Mouse (Mus musculus) heart, embryonic 15.5 days (tissue): ENCODE measurements at regions not wholly inside any gene's neighbourhood (a gene's known extent, or its start where the extent isn't known, plus 50 kb on each side); places are given as distances from the start of the nearest gene placed in this dataset.

Source experiments
- ATAC-seq: fragments of 200-750 bp; cut with Nextera tagmentation; replicated peaks from 2 replicates; pipeline ENCODE4 v1.8.0; 2017; ENCODE audit warnings: low read depth, moderate TSS enrichment; ENCODE audit not compliant: insufficient number of reproducible peaks, insufficient read depth, low FRiP score
- H3K27ac ChIP-seq: fragments of 300-500 bp; sonication (generic); 2 replicates; pipeline ENCODE4 v1.5.1; 2015; ENCODE audit warnings: mild to moderate bottlenecking, inconsistent platforms
- H3K27me3 ChIP-seq: fragments of 300-500 bp; sonication (generic); 2 replicates; pipeline ENCODE4 v1.6.1; 2015; ENCODE audit warnings: inconsistent platforms
- H3K36me3 ChIP-seq: fragments of 300-500 bp; sonication (generic); 2 replicates; pipeline ENCODE4 v1.6.1; 2015; ENCODE audit warnings: mild to moderate bottlenecking, inconsistent platforms
- H3K4me1 ChIP-seq: fragments of 300-500 bp; sonication (generic); replicated peaks from 2 replicates; pipeline ENCODE4 v1.6.1; 2015; ENCODE audit warnings: inconsistent platforms
- H3K4me2 ChIP-seq: fragments of 300-500 bp; sonication (generic); 2 replicates; pipeline ENCODE4 v1.6.1; 2015; ENCODE audit warnings: inconsistent platforms, mild to moderate bottlenecking, moderate library complexity
- H3K4me3 ChIP-seq: fragments of 300-500 bp; sonication (generic); 2 replicates; pipeline ENCODE4 v1.5.1; 2015; ENCODE audit warnings: mild to moderate bottlenecking, inconsistent platforms
- H3K9ac ChIP-seq: fragments of 300-500 bp; sonication (generic); 2 replicates; pipeline ENCODE4 v1.6.1; 2015; ENCODE audit warnings: mild to moderate bottlenecking, inconsistent platforms
- H3K9me3 ChIP-seq: fragments of 300-500 bp; sonication (generic); replicated peaks from 2 replicates; pipeline ENCODE4 v1.6.1; 2016; ENCODE audit warnings: inconsistent platforms
- WGBS: fragments of 180-500 bp; shearing (Covaris S2); methylation state at CpG from one replicate; pipeline ENCODE4 v1.1.7; 2015; ENCODE audit warnings: mixed read lengths; 5-methylcytosine and 5-hydroxymethylcytosine counted together

DNA sequence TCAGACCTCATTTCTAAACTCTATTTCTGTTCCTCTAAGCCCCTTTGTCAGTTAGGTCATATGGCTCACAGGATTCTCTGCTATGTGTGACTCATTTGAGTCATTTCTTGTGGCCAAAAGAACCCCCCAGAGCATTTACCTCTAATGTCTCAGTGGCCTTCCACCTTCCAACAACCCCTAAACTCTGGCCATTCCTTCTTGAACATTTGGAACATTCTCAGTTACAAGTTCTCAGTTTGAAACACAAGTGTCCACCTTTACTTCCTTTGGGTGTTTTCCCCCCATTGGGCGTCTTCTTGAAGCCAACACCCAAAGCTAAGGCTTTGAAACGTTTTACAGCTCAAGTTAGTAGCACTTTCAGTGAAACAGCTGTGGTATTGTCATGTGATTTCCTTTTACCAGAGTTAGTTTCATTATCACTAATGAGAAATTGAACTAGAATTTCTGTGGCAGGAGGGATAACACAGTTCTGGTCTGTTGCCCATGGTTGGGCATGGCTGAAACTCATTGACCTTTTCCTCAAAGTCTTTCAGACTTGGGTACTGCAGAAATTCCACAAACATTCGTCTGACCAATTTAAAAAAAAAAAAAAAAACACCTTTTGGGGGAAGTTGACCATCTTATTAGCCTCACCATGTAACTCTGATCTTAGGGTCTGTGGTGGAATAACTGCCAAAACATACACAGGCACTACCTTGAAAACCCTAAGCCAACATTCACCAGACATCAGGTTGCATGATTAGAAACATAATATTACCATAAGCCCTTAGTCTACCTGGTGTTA is 201.8 kb downstream of the Nfkbiz start:
- Histone ChIP-seq H3K4me3 (no peak overlapping the region), H3K27ac (no peak overlapping the region), H3K36me3 (no peaks in the 10 kb centered on the region), H3K27me3 (no peaks in the 10 kb centered on the region), H3K4me2 (no peak overlapping the region), H3K9me3 (no peaks in the 10 kb centered on the region), H3K4me1 (no peaks in the 10 kb centered on the region), H3K9ac (no peak overlapping the region)
- no peak for ATAC-seq
- WGBS, result 56% methylated on average over 3 of the region's 3 CpGs

DNA sequence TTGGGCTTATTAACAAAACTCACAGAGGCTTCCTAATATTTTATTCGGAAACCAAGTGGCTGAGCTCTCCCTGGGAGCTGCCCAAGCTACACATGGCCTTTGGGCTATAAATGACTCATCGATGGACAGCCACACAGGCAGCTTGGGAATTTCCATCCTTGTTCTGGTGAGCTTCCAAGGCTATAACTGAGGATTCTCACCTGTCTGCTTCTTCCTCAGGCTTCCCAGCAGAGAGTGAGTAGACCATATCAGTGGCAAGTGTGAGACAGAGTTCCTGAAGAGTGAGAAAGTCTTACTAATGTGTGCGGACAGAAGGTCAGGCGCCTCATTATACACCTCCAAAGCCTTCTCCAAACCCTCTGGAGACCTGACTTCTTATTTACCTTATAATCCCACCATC is 202.5 kb downstream of the Nfkbiz start:
- Histone ChIP-seq H3K4me3 (no peak overlapping the region), H3K9me3 (no peaks in the 10 kb centered on the region), H3K4me1 (no peaks in the 10 kb centered on the region), H3K27me3 (no peaks in the 10 kb centered on the region), H3K9ac (no peak overlapping the region), H3K4me2 (no peak overlapping the region), H3K36me3 (no peaks in the 10 kb centered on the region), H3K27ac (no peak overlapping the region)
- WGBS, result 81% methylated on average over 4 of the region's 4 CpGs
- ATAC-seq, result no peak

GRCm38 (mm10) chr16:55634691-55635090 is 204.0 kb downstream of the Nfkbiz start:
- no peak overlapping the region for H3K4me2 ChIP-seq
- ATAC-seq, result no peak
- WGBS, result 76% methylated on average over 1 of the region's 1 CpGs
- no peaks in the 10 kb centered on the region for H3K9me3 ChIP-seq
- H3K36me3 ChIP-seq, result no peaks in the 10 kb centered on the region
- H3K4me1 ChIP-seq, result no peaks in the 10 kb centered on the region
- no peaks in the 10 kb centered on the region for H3K27me3 ChIP-seq
- H3K4me3 ChIP-seq, result no peak overlapping the region
- H3K9ac ChIP-seq, result no peak overlapping the region
- H3K27ac ChIP-seq, result no peak overlapping the region

- Histone ChIP-seq H3K27me3 (no peaks in the 10 kb centered on the region), H3K27ac (no peak overlapping the region), H3K4me2 (no peak overlapping the region), H3K4me1 (no peaks in the 10 kb centered on the region), H3K36me3 (no peaks in the 10 kb centered on the region), H3K4me3 (no peak overlapping the region), H3K9me3 (no peaks in the 10 kb centered on the region; the same call in 1 of the 2 replicates), H3K9ac (no peak overlapping the region)
- WGBS, result 59% methylated on average over 3 of the region's 3 CpGs
- ATAC-seq, result no peak
Observed at GRCm38 (mm10) chr16:55632220-55632619, 206.5 kb downstream of the Nfkbiz start.

- no peak overlapping the region for H3K9ac ChIP-seq
- no peaks in the 10 kb centered on the region for H3K4me1 ChIP-seq
- no peaks in the 10 kb centered on the region for H3K36me3 ChIP-seq
- no peak overlapping the region for H3K4me3 ChIP-seq
- 69% methylated on average over 2 of the region's 2 CpGs for WGBS
- H3K27ac ChIP-seq, result no peak overlapping the region
- no peaks in the 10 kb centered on the region for H3K27me3 ChIP-seq
- ATAC-seq, result no peak
- no peaks in the 10 kb centered on the region; the same call in 1 of the 2 replicates for H3K9me3 ChIP-seq
- no peak overlapping the region for H3K4me2 ChIP-seq
Observed at GRCm38 (mm10) chr16:55631637-55632036, 207.1 kb downstream of the Nfkbiz start.

GRCm38 (mm10) chr16:55631048-55631447 is 207.7 kb downstream of the Nfkbiz start:
- Histone ChIP-seq H3K4me2 (no peak overlapping the region), H3K27me3 (no peaks in the 10 kb centered on the region), H3K9ac (no peak overlapping the region), H3K27ac (no peak overlapping the region), H3K9me3 (no peaks in the 10 kb centered on the region; the same call in 1 of the 2 replicates), H3K4me1 (no peaks in the 10 kb centered on the region), H3K4me3 (no peak overlapping the region), H3K36me3 (no peaks in the 10 kb centered on the region)
- ATAC-seq, result no peak
- WGBS, result 85% methylated on average over 2 of the region's 2 CpGs

DNA sequence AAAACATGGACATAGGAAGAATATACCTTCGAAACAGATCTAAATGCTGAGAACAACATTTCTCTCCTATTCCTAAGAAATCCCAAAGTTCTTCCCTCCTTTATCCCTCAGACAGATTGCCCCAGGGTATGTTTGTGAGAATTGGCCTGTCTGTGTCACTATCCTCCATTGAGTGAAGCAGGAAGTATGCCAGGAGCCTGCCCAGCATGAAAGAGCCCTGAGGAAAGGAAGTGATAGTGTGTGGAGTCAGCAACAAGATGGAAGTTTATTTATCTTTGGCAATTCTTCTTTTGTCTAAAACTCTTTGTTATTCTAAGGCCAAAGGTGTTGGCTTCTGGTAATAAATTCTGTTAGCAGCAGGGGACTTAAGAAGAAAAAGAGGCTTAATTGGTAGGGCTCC is 211.2 kb downstream of the Nfkbiz start:
- no peaks in the 10 kb centered on the region for H3K4me1 ChIP-seq
- H3K9me3 ChIP-seq, result no peaks in the 10 kb centered on the region; the same call in 1 of the 2 replicates
- ATAC-seq, result no peak
- no peak overlapping the region for H3K4me2 ChIP-seq
- no peak overlapping the region for H3K27ac ChIP-seq
- H3K9ac ChIP-seq, result no peak overlapping the region
- WGBS, result 85% methylated on average over 1 of the region's 1 CpGs
- H3K36me3 ChIP-seq, result no peaks in the 10 kb centered on the region
- H3K27me3 ChIP-seq, result no peaks in the 10 kb centered on the region
- H3K4me3 ChIP-seq, result no peak overlapping the region

- Histone ChIP-seq H3K9ac (no peak overlapping the region), H3K4me3 (no peak overlapping the region), H3K36me3 (no peaks in the 10 kb centered on the region), H3K9me3 (no peaks in the 10 kb centered on the region; the same call in 1 of the 2 replicates), H3K4me2 (no peak overlapping the region), H3K4me1 (no peaks in the 10 kb centered on the region), H3K27me3 (no peaks in the 10 kb centered on the region), H3K27ac (no peak overlapping the region)
- no peak for ATAC-seq
Observed at GRCm38 (mm10) chr16:55623422-55623821, 215.3 kb downstream of the Nfkbiz start.

- no peak overlapping the region for H3K9ac ChIP-seq
- ATAC-seq, result no peak
Observed at GRCm38 (mm10) chr16:55619731-55620130, 219.0 kb downstream of the Nfkbiz start.

DNA sequence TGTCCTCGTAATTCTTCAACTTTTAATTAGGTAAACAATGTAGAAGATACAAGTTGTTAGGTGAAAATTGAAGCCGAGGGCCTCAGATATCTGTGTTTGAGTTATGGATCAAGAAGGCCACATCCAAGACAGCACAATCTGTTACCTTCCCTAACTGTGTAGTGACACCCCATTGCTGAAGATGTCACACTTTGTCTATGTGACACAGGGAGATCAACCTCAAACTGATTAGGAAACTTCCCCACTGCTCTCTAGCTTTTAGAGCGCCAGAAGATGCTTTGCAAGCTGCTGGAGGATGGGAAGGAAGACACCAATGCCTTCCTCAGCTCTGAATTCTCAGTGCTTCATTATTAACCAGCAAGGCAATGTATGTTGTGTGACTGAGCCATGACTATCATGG is 220.7 kb downstream of the Nfkbiz start:
- H3K9me3 ChIP-seq, result no peaks in the 10 kb centered on the region
- no peak overlapping the region for H3K9ac ChIP-seq
- no peaks in the 10 kb centered on the region for H3K36me3 ChIP-seq
- H3K27ac ChIP-seq, result no peak overlapping the region
- WGBS, result 82% methylated on average over 3 of the region's 3 CpGs
- no peak overlapping the region for H3K4me2 ChIP-seq
- H3K4me3 ChIP-seq, result no peak overlapping the region
- no peaks in the 10 kb centered on the region for H3K4me1 ChIP-seq
- H3K27me3 ChIP-seq, result no peaks in the 10 kb centered on the region
- no peak for ATAC-seq

More at GRCm38 (mm10) chr16:55619731-55620130, 219.0 kb downstream of the Nfkbiz start:
- no peaks in the 10 kb centered on the region for H3K36me3 ChIP-seq
- no peaks in the 10 kb centered on the region for H3K27me3 ChIP-seq
- no peak overlapping the region for H3K4me3 ChIP-seq
- no peak overlapping the region for H3K27ac ChIP-seq
- no peaks in the 10 kb centered on the region for H3K9me3 ChIP-seq
- 61% methylated on average over 3 of the region's 3 CpGs for WGBS
- H3K4me1 ChIP-seq, result no peaks in the 10 kb centered on the region
- no peak overlapping the region for H3K4me2 ChIP-seq

GRCm38 (mm10) chr16:55617506-55617905 is 221.2 kb downstream of the Nfkbiz start:
- WGBS, result 41% methylated on average over 4 of the region's 4 CpGs
- ATAC-seq, result no peak
- no peak overlapping the region for H3K27ac ChIP-seq

More at GRCm38 (mm10) chr16:55617506-55617905, 221.2 kb downstream of the Nfkbiz start:
- no peaks in the 10 kb centered on the region for H3K4me1 ChIP-seq
- no peaks in the 10 kb centered on the region for H3K27me3 ChIP-seq
- H3K4me3 ChIP-seq, result no peak overlapping the region
- no peaks in the 10 kb centered on the region for H3K9me3 ChIP-seq
- no peaks in the 10 kb centered on the region for H3K36me3 ChIP-seq
- H3K9ac ChIP-seq, result no peak overlapping the region
- H3K4me2 ChIP-seq, result no peak overlapping the region
